Mouse (Mus musculus) spleen, adult 12 weeks (tissue): ENCODE results near the gene Lypd6b.
A peak's percentile ranks its signal among the peaks of the same experiment; 100 is the strongest.

ENCODE experiments used
- DNase-seq: peaks from one replicate; pipeline ENCODE4 v3.0.0; 2022; ENCODE audit warnings: low spot score

Lypd6b gene

GRCm38 (mm10) chr2:49825588-49825987, 38.1 kb downstream of the Lypd6b start:
- no peak for DNase-seq

- DNase-seq, result no peak
Measured at GRCm38 (mm10) chr2:49827756-49828155, 40.3 kb downstream of the Lypd6b start.

GRCm38 (mm10) chr2:49830369-49830768, 42.9 kb downstream of the Lypd6b start:
- no peak for DNase-seq

GRCm38 (mm10) chr2:49832277-49832803, 44.9 kb downstream of the Lypd6b start:
- no peak for DNase-seq

- DNase-seq, result no peak
Measured at GRCm38 (mm10) chr2:49837454-49838059, 50.1 kb downstream of the Lypd6b start.

GRCm38 (mm10) chr2:49838611-49839010, 51.1 kb downstream of the Lypd6b start:
- DNase-seq, result no peak

- no peak for DNase-seq
Measured at GRCm38 (mm10) chr2:49840573-49840972, 53.1 kb downstream of the Lypd6b start.

- no peak for DNase-seq
Measured at GRCm38 (mm10) chr2:49841089-49841488, 53.6 kb downstream of the Lypd6b start.

- no peak for DNase-seq
Measured at GRCm38 (mm10) chr2:49845104-49845503, 57.6 kb downstream of the Lypd6b start.

- no peak for DNase-seq
Measured at GRCm38 (mm10) chr2:49846097-49846496, 58.6 kb downstream of the Lypd6b start.

GRCm38 (mm10) chr2:49846880-49847279, 59.4 kb downstream of the Lypd6b start:
- no peak for DNase-seq

- DNase-seq, result no peak
Measured at GRCm38 (mm10) chr2:49847831-49848230, 60.3 kb downstream of the Lypd6b start.

- DNase-seq, result no peak
Measured at GRCm38 (mm10) chr2:49849771-49850170, 62.3 kb downstream of the Lypd6b start.

- no peak for DNase-seq
Measured at GRCm38 (mm10) chr2:49851977-49852376, 64.5 kb downstream of the Lypd6b start.

GRCm38 (mm10) chr2:49856161-49856564, 68.7 kb downstream of the Lypd6b start:
- no peak for DNase-seq

- no peak for DNase-seq
Measured at GRCm38 (mm10) chr2:49856584-49856983, 69.1 kb downstream of the Lypd6b start.

- no peak for DNase-seq
Measured at GRCm38 (mm10) chr2:49860219-49860962, 72.9 kb downstream of the Lypd6b start.

- no peak for DNase-seq
Measured at GRCm38 (mm10) chr2:49860969-49861592, 73.6 kb downstream of the Lypd6b start.

- DNase-seq, result no peak
Measured at GRCm38 (mm10) chr2:49861658-49862057, 74.2 kb downstream of the Lypd6b start.

GRCm38 (mm10) chr2:49868116-49868858, 80.8 kb downstream of the Lypd6b start:
- no peak for DNase-seq

GRCm38 (mm10) chr2:49869044-49869443, 81.6 kb downstream of the Lypd6b start:
- DNase-seq, result no peak

GRCm38 (mm10) chr2:49869782-49870514, 82.5 kb downstream of the Lypd6b start:
- peak; percentile 1 for DNase-seq
